Mouse (Mus musculus): Measurements from ENCODE around the gene Tmem185b.

The Tmem185b gene

GRCm38 (mm10) chr1:119539252-119539651 is 13.3 kb downstream of the Tmem185b start:
- no peak for DNase-seq (ENCODE audit: extremely low spot score)

- no peak for DNase-seq (ENCODE audit: extremely low spot score)
Observed at GRCm38 (mm10) chr1:119540836-119541557, 15.0 kb downstream of the Tmem185b start.

- no peak for DNase-seq (ENCODE audit: extremely low spot score)
Observed at GRCm38 (mm10) chr1:119541570-119541969, 15.6 kb downstream of the Tmem185b start.

GRCm38 (mm10) chr1:119543316-119543715 is 17.4 kb downstream of the Tmem185b start:
- no peak for DNase-seq (ENCODE audit: extremely low spot score)

GRCm38 (mm10) chr1:119544611-119545155 is 18.7 kb downstream of the Tmem185b start:
- DNase-seq (ENCODE audit: extremely low spot score), result no peak

GRCm38 (mm10) chr1:119545164-119545563 is 19.2 kb downstream of the Tmem185b start:
- no peak for DNase-seq (ENCODE audit: extremely low spot score)

DNA sequence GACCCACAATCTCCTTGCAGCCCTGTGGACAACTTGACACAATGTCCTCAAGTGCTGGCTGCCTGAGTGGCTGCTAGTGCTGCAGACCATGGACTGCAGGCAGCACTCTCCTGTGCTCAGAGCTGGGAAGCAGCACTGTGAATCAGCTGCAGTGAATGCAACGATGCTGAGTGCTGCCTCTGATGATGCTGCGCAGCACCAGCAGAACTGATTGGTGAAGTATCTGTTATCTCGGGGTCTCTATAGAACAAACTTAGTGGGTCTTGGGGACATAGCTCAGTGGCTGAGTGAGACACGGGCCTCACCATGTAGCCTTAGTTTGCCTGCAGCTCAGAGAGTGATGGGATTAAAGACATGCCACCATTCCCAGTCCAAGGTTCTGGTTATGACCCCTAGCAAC is 19.7 kb downstream of the Tmem185b start:
- DNase-seq (ENCODE audit: extremely low spot score), result no peak

DNA sequence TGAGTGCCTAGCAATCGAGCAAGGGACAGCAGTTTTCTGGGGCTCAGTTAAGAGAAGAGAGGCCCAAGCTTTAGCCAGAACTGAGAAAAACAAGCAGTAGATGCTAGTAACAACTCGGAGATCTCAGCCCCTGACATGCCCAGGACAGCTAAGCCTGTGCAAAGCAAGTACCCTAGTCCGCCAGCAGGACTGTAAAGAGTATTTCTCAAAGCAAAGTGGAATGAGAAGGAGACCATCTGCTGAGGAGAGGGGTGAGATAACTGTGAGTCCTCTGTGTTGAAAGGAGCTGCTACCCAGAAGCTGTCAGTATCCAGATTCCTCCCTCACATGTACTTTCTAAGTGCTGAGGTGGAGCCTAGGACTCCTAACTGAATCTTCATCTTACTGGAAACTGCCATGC is 20.5 kb downstream of the Tmem185b start:
- no peak for DNase-seq (ENCODE audit: extremely low spot score)

DNA sequence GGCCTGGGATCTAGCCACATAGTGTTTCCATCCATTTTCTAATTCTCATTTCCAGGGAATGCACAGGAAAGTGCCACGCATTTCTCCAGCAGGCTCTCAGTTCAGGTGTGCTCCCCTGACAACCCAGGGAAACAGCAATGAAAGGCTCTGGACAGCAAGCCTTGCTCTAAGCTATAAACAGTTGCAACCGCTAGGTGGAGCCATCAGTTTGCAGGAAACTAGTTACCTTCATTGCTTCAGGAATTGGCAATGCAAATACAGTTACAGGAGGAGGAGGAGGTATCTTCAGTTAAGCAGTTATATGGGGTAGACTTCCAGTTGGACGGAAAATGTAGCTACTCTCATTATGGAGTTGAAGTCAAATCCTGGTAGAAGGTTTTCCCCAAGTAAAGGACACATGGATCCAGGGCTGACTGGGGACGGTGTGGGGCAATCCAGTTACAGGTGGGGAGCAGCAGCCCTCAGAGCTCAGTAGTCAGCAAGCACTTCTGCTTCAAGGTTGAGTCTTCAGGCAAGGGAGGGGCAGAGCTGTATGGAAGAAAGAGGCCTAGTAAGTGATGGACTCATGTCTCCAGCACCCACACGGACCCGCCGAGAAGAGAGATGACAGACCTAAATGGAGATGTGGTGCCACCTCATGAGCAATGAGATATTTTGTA is 22.8 kb downstream of the Tmem185b start:
- DNase-seq (ENCODE audit: extremely low spot score), result peak; percentile 39

DNA sequence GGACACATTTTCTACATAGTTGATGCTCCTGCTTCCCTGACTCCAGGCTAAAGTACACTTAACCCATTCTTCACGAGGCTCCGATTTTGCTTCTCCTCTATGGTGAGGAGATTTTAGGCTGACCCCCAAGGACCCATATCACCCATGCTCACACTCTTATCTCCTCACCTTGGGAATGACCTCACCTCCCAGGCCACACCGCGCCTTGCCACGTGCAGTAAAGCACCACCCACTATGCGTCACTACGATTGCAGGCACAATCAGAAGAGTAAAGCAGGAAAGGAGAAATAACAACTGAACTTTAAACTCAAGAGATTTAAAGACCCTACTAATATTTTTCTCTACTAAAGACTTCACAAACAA is 23.3 kb downstream of the Tmem185b start:
- DNase-seq (ENCODE audit: extremely low spot score), result no peak

GRCm38 (mm10) chr1:119550064-119550463 is 24.1 kb downstream of the Tmem185b start:
- DNase-seq (ENCODE audit: extremely low spot score), result no peak

DNA sequence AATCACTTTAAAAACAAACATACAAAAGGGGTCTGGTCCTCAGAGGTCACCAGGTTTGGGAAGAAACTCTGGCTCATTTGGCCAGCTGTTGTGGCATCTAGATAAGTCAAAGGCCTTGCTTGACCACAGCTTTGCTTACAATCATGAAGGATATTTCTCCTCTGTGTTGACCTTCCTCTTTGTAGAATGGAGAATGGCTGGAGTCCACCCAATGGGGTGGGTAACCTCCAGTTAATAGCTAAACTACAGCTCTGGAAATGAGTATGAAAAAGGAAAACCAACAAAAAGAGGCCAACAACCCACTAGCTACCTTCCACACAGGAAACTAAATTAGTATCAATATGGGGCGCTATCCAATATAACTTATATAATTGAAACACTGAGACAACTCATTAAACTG is 25.7 kb downstream of the Tmem185b start:
- no peak for DNase-seq (ENCODE audit: extremely low spot score)

DNA sequence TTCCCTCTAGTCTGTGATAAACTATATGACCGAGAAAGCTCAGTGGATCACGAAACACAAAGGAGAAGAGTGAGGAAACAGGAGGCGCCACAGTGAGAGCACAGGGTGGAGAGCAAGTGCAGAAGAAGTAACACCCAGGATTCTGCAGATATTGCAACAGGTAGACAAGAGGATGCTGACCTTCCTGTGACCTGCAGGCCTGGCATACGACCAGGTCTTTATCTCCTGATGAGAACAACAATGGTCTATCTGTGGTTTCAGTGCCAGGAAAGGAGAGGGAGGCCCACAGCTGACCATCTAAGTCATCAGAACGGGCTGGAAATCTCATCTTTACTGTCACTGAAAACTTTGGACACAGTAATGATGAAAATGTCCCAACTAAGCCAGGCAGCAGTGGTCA is 29.7 kb downstream of the Tmem185b start:
- DNase-seq (ENCODE audit: extremely low spot score), result no peak

GRCm38 (mm10) chr1:119557641-119558395 is 31.9 kb downstream of the Tmem185b start:
- DNase-seq (ENCODE audit: extremely low spot score), result no peak

GRCm38 (mm10) chr1:119565531-119565930 is 39.6 kb downstream of the Tmem185b start:
- DNase-seq (ENCODE audit: extremely low spot score), result no peak

DNA sequence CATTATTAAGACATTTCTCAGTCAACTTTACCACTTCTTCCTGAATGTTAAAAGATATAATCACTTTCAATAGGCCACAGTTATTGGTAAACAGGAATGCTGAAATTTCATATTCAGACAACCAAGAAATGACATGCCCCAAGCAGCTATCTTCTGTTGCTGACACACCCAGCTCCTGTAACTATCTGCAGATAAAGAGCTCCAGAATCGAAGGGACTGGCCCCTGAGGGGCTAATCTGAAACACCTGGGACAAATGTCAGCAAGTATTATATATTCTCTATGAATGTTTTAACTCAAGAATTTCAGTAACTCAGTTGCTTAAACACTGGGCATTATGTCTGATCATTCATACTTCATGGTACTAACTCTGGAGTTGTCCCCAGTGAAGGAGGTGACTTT is 44.2 kb downstream of the Tmem185b start:
- no peak for DNase-seq (ENCODE audit: extremely low spot score)

All from embryo, embryonic 9.5 days (tissue).